Mouse (Mus musculus): Measurements from ENCODE around the gene Tshz3. TPM values are rescaled to one million over a fixed set of nuclear protein-coding genes. Genes with fewer than 3 reads are reported as not detected.
A peak's percentile ranks its signal among the peaks of the same experiment; 100 is the strongest.

Gene Tshz3
- 12.0 and 14.4 TPM in 2 replicates for polyA plus RNA-seq (2015; fragmentation: Nextera tagmentation; extraction: Ambion mirVana)

- WGBS = 0% methylated on average over 38 of the region's 88 CpGs
- Histone ChIP-seq H3K4me2 (replicated peaks) (peak within 1 kb of the TSS; percentile 99), H3K36me3 (no peaks in the 10 kb centered on the region), H3K9me3 (replicated peaks) (no peaks in the 10 kb centered on the region), H3K27ac (replicated peaks) (peak within 1 kb of the TSS; percentile 89), H3K4me1 (peaks cover 23% of the 10 kb centered on the region), H3K27me3 (peaks cover 30% of the 10 kb centered on the region), H3K9ac (peak within 1 kb of the TSS; percentile 57), H3K4me3 (replicated peaks) (peak within 1 kb of the TSS; percentile 75)
- peak; percentile 78 for ATAC-seq (ENCODE audit: insufficient number of reproducible peaks, low FRiP score, low TSS enrichment, low read depth)
These were observed at the start of gene Tshz3 for GRCm38 (mm10) chr7:36697856-36698588. Gene Tshz3 (plus strand): TSS chr7:36698118.

GRCm38 (mm10) chr7:36655931-36656330 lies 42.0 kb upstream of the Tshz3 start:
- no peaks in the 10 kb centered on the region for H3K27me3 ChIP-seq
- WGBS = 88% methylated on average over 4 of the region's 4 CpGs
- no peaks in the 10 kb centered on the region for H3K9me3 ChIP-seq (replicated peaks)
- no peak overlapping the region for H3K27ac ChIP-seq (replicated peaks)
- no peaks in the 10 kb centered on the region for H3K36me3 ChIP-seq
- no peak for ATAC-seq (ENCODE audit: insufficient number of reproducible peaks, low FRiP score, low TSS enrichment, low read depth)
- H3K4me1 ChIP-seq = no peaks in the 10 kb centered on the region
- no peak overlapping the region for H3K4me3 ChIP-seq (replicated peaks)
- no peak overlapping the region for H3K4me2 ChIP-seq (replicated peaks)
- no peak overlapping the region for H3K9ac ChIP-seq

- no peaks in the 10 kb centered on the region for H3K9me3 ChIP-seq (replicated peaks)
- no peak overlapping the region for H3K4me3 ChIP-seq (replicated peaks)
- no peak overlapping the region for H3K9ac ChIP-seq
- no peaks in the 10 kb centered on the region for H3K4me1 ChIP-seq
- no peak overlapping the region for H3K27ac ChIP-seq (replicated peaks)
- no peaks in the 10 kb centered on the region for H3K27me3 ChIP-seq
- no peaks in the 10 kb centered on the region for H3K36me3 ChIP-seq
- ATAC-seq (ENCODE audit: insufficient number of reproducible peaks, low FRiP score, low TSS enrichment, low read depth) = no peak
- no peak overlapping the region for H3K4me2 ChIP-seq (replicated peaks)
These were observed 41.5 kb upstream of the Tshz3 start for GRCm38 (mm10) chr7:36656401-36656800.

DNA sequence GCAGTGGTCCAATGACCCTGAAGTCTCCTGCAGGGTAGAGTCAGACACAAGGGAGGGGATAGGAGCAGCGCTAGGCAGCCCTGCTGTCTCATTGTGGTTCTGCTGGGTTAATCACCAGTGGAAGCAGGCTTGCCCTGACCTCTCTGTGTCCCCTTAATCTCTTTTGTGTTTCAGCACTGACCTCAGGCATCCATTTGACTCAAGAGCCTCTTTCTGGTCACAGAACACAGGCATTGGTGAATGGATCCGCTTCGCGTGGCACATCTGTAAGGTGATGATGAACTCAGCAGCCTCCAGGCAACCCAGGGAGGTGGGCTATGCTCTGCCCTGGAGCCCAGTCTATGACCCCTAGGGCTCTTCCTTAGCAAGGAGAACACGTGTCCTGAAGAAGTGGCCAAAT lies 39.6 kb upstream of the Tshz3 start:
- WGBS = 44% methylated on average over 5 of the region's 5 CpGs
- H3K27me3 ChIP-seq = no peaks in the 10 kb centered on the region

GRCm38 (mm10) chr7:36659265-36659664 lies 38.7 kb upstream of the Tshz3 start:
- no peak overlapping the region for H3K9ac ChIP-seq
- H3K27me3 ChIP-seq = no peaks in the 10 kb centered on the region
- H3K4me1 ChIP-seq = no peaks in the 10 kb centered on the region
- no peak overlapping the region for H3K27ac ChIP-seq (replicated peaks)
- H3K36me3 ChIP-seq = no peaks in the 10 kb centered on the region
- ATAC-seq (ENCODE audit: insufficient number of reproducible peaks, low FRiP score, low TSS enrichment, low read depth) = no peak
- H3K4me2 ChIP-seq (replicated peaks) = no peak overlapping the region
- H3K4me3 ChIP-seq (replicated peaks) = no peak overlapping the region
- H3K9me3 ChIP-seq (replicated peaks) = no peaks in the 10 kb centered on the region
- WGBS = 84% methylated on average over 7 of the region's 7 CpGs

More for the DNA sequence above, 39.6 kb upstream of the Tshz3 start:
- Histone ChIP-seq H3K4me2 (replicated peaks) (no peak overlapping the region), H3K9me3 (replicated peaks) (no peaks in the 10 kb centered on the region), H3K4me1 (no peaks in the 10 kb centered on the region), H3K36me3 (no peaks in the 10 kb centered on the region), H3K4me3 (replicated peaks) (no peak overlapping the region), H3K27ac (replicated peaks) (no peak overlapping the region), H3K9ac (no peak overlapping the region)
- ATAC-seq (ENCODE audit: insufficient number of reproducible peaks, low FRiP score, low TSS enrichment, low read depth) = no peak

- H3K4me1 ChIP-seq = no peaks in the 10 kb centered on the region
- H3K4me2 ChIP-seq (replicated peaks) = no peak overlapping the region
- no peak overlapping the region for H3K27ac ChIP-seq (replicated peaks)
- 73% methylated on average over 9 of the region's 9 CpGs for WGBS
- no peaks in the 10 kb centered on the region for H3K27me3 ChIP-seq
- no peak overlapping the region for H3K4me3 ChIP-seq (replicated peaks)
- H3K9me3 ChIP-seq (replicated peaks) = no peaks in the 10 kb centered on the region
- no peak for ATAC-seq (ENCODE audit: insufficient number of reproducible peaks, low FRiP score, low TSS enrichment, low read depth)
- no peak overlapping the region for H3K9ac ChIP-seq
- H3K36me3 ChIP-seq = no peaks in the 10 kb centered on the region
These were observed 37.3 kb upstream of the Tshz3 start for GRCm38 (mm10) chr7:36660654-36661053.

GRCm38 (mm10) chr7:36663431-36663830 lies 34.5 kb upstream of the Tshz3 start:
- 80% methylated on average over 7 of the region's 7 CpGs for WGBS
- H3K4me3 ChIP-seq (replicated peaks) = no peak overlapping the region
- no peaks in the 10 kb centered on the region for H3K27me3 ChIP-seq
- H3K9ac ChIP-seq = no peak overlapping the region
- no peak overlapping the region for H3K27ac ChIP-seq (replicated peaks)
- no peak for ATAC-seq (ENCODE audit: insufficient number of reproducible peaks, low FRiP score, low TSS enrichment, low read depth)
- no peak overlapping the region for H3K4me2 ChIP-seq (replicated peaks)
- no peaks in the 10 kb centered on the region for H3K36me3 ChIP-seq
- H3K4me1 ChIP-seq = no peaks in the 10 kb centered on the region
- no peaks in the 10 kb centered on the region for H3K9me3 ChIP-seq (replicated peaks)

DNA sequence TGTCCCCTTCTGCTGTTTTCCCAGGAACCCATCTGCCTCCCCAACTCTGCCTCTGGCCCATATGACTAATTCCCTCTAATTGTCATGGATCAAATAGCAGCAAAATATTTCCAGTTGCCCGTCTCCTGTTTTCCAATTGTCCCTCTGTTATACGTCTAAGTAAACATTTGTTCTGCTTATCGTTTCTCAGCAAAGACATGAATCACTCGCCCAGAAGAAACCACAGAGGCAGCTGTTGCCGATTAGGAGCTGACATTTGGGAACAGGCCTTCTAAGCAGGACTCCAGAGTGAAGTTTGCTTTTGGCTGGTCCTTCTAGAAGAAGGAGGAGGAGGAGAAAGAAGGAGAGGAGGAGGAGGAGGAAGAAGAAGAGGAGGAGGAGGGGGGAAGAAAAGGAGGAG lies 30.2 kb upstream of the Tshz3 start:
- Histone ChIP-seq H3K4me1 (no peaks in the 10 kb centered on the region), H3K4me3 (replicated peaks) (no peak overlapping the region), H3K36me3 (no peaks in the 10 kb centered on the region), H3K4me2 (replicated peaks) (no peak overlapping the region), H3K27me3 (no peaks in the 10 kb centered on the region), H3K9me3 (replicated peaks) (no peaks in the 10 kb centered on the region), H3K9ac (no peak overlapping the region), H3K27ac (replicated peaks) (no peak overlapping the region)
- no peak for ATAC-seq (ENCODE audit: insufficient number of reproducible peaks, low FRiP score, low TSS enrichment, low read depth)
- 9% methylated on average over 5 of the region's 5 CpGs for WGBS

GRCm38 (mm10) chr7:36678031-36678430 lies 19.9 kb upstream of the Tshz3 start:
- Histone ChIP-seq H3K4me3 (replicated peaks) (no peak overlapping the region), H3K27ac (replicated peaks) (no peak overlapping the region), H3K9me3 (replicated peaks) (no peaks in the 10 kb centered on the region), H3K27me3 (peaks cover 43% of the 10 kb centered on the region), H3K4me2 (replicated peaks) (no peak overlapping the region), H3K36me3 (no peaks in the 10 kb centered on the region), H3K4me1 (peaks cover 18% of the 10 kb centered on the region; the same call in 1 of the 2 replicates), H3K9ac (no peak overlapping the region)
- ATAC-seq (ENCODE audit: insufficient number of reproducible peaks, low FRiP score, low TSS enrichment, low read depth) = no peak
- 23% methylated on average over 8 of the region's 8 CpGs for WGBS

DNA sequence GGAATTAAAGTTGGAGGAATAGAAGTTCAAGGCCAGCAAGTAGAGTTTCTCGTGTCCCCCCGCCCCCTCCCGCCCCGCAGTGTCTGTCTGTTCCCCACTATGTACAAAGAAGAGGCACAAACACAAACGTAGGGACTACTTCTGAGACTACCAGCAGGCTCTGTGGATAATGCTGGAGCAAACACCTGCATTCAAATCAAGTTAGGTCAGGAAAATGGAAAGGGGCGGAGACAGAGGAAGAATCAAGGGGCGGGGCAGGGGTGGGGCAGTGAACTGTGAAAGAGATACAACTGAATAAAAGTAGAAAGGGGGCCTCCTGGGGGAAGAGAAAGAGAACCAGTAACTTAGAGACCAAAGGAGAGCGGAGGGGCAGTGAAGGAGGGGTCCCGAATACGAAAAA lies 19.4 kb upstream of the Tshz3 start:
- WGBS = 9% methylated on average over 10 of the region's 10 CpGs
- H3K27ac ChIP-seq (replicated peaks) = no peak overlapping the region
- peaks cover 18% of the 10 kb centered on the region; the same call in 1 of the 2 replicates for H3K4me1 ChIP-seq
- H3K27me3 ChIP-seq = peaks cover 43% of the 10 kb centered on the region
- H3K9ac ChIP-seq = no peak overlapping the region
- no peak for ATAC-seq (ENCODE audit: insufficient number of reproducible peaks, low FRiP score, low TSS enrichment, low read depth)
- no peaks in the 10 kb centered on the region for H3K36me3 ChIP-seq
- H3K4me3 ChIP-seq (replicated peaks) = no peak overlapping the region
- H3K9me3 ChIP-seq (replicated peaks) = no peaks in the 10 kb centered on the region
- no peak overlapping the region for H3K4me2 ChIP-seq (replicated peaks)

DNA sequence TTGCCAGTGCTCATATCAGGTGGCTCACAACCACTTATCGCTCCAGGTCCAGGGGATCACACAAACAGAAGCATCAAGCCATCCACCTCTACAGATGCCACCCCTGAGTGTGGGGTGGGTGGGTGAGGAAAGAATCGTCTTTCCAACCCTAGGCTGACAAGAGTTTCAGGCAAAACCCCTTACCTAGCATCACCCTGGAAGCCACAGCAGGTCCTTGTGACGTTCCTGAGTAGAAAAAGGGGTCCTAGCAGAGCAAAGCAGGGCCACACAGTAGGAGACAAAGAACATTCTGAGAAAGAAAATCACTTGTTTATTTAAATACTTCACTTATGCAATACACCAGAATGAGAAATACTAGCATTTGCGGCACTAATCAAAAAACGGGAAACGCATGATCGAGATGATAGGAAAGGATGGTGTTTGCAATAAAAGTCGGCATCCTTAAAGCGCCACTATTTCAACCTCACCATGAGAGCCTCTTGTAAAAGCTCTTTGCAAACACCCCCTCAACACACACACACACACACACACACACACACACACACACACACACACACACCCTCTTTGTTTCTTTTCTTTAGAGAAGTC lies 18.8 kb upstream of the Tshz3 start:
- Histone ChIP-seq H3K4me3 (replicated peaks) (no peak overlapping the region), H3K9ac (no peak overlapping the region), H3K27ac (replicated peaks) (no peak overlapping the region), H3K4me2 (replicated peaks) (peak overlapping the region; percentile 43; the same call in 1 of the 2 replicates), H3K4me1 (peaks cover 18% of the 10 kb centered on the region; the same call in 1 of the 2 replicates), H3K27me3 (peaks cover 43% of the 10 kb centered on the region), H3K36me3 (no peaks in the 10 kb centered on the region), H3K9me3 (replicated peaks) (no peaks in the 10 kb centered on the region)
- ATAC-seq (ENCODE audit: insufficient number of reproducible peaks, low FRiP score, low TSS enrichment, low read depth) = no peak
- 5% methylated on average over 9 of the region's 9 CpGs for WGBS
